Mouse (Mus musculus) MEL (cell line): ENCODE data around the gene Slc35b2. TPM values are rescaled to one million over a fixed set of nuclear protein-coding genes. Genes with fewer than 3 reads are reported as not detected.

Experiments used
- DNase-seq: peaks from one replicate; pipeline ENCODE4 v3.0.0; 2011; ENCODE audit warnings: low read depth, low spot score
- H3K27ac ChIP-seq: 2 replicates; pipeline ENCODE4 v1.5.1; 2012; ENCODE audit warnings: low read depth, mild to moderate bottlenecking, control low read depth, low read length, moderate library complexity; ENCODE audit not compliant: control insufficient read depth
- H3K27me3 ChIP-seq, 2 experiments: fragments of 150-350 bp in 1 of 2; sonication (generic) in 1 of 2; 2 replicates each; pipeline ENCODE4 v1.6.1; 2012; ENCODE audit warnings: low read length in 2 of 2, mild to moderate bottlenecking in 2 of 2, improper control_type of control experiment in 1 of 2, moderate library complexity in 1 of 2; ENCODE audit not compliant: insufficient read depth in 2 of 2, control insufficient read depth in 1 of 2
- H3K36me3 ChIP-seq, 2 experiments: 2 replicates each; pipeline ENCODE4 v1.6.1; 2012 to 2014; ENCODE audit warnings: low read length in 2 of 2, improper control_type of control experiment in 1 of 2, inconsistent platforms in 1 of 2, mild to moderate bottlenecking in 1 of 2; ENCODE audit not compliant: insufficient read depth in 2 of 2, control insufficient read depth in 1 of 2
- H3K4me1 ChIP-seq, 2 experiments: fragments of 150-350 bp in 1 of 2; sonication (generic) in 1 of 2; 2 replicates each; pipeline ENCODE4 v1.6.1; 2012; ENCODE audit warnings: low read length in 2 of 2, improper control_type of control experiment in 1 of 2, mild to moderate bottlenecking in 1 of 2; ENCODE audit not compliant: insufficient read depth in 2 of 2, control insufficient read depth in 1 of 2
- H3K4me3 ChIP-seq, 2 experiments: fragments of 150-350 bp in 1 of 2; sonication (generic) in 1 of 2; 2 replicates each; pipeline ENCODE4 v1.5.1; 2012; ENCODE audit warnings: low read depth in 2 of 2, low read length in 2 of 2, mild to moderate bottlenecking in 2 of 2, moderate library complexity in 2 of 2, control low read depth in 1 of 2, improper control_type of control experiment in 1 of 2; ENCODE audit not compliant: control insufficient read depth in 1 of 2, insufficient read depth in 1 of 2
- H3K79me2 ChIP-seq: 2 replicates; pipeline ENCODE4 v1.6.1; 2012; ENCODE audit warnings: mild to moderate bottlenecking, low read length, moderate library complexity; ENCODE audit not compliant: control insufficient read depth, poor library complexity, insufficient read depth
- H3K9ac ChIP-seq: 2 replicates; pipeline ENCODE4 v1.6.1; 2012; ENCODE audit warnings: low read depth, mild to moderate bottlenecking, control low read depth, low read length, moderate library complexity; ENCODE audit not compliant: control insufficient read depth, poor library complexity, severe bottlenecking
- H3K9me3 ChIP-seq: fragments of 150-350 bp; sonication (generic); replicated peaks from 2 replicates; pipeline ENCODE4 v1.6.1; 2012; ENCODE audit warnings: mild to moderate bottlenecking, low read length, improper control_type of control experiment, moderate library complexity; ENCODE audit not compliant: insufficient read depth
- BHLHE40 ChIP-seq: IDR thresholded peaks from 2 replicates; pipeline ENCODE4 v1.6.1; 2012; ENCODE audit warnings: low read depth, mild to moderate bottlenecking, inconsistent platforms, low read length, improper control_type of control experiment, borderline replicate concordance
- CHD2 ChIP-seq: IDR thresholded peaks from 2 replicates; pipeline ENCODE4 v1.6.1; 2011; ENCODE audit warnings: low read length, improper control_type of control experiment
- E2F4 ChIP-seq: IDR thresholded peaks from 2 replicates; pipeline ENCODE4 v1.6.1; 2011; ENCODE audit warnings: low read depth, low read length, improper control_type of control experiment, borderline replicate concordance
- ELF1 ChIP-seq: IDR thresholded peaks from 2 replicates; pipeline ENCODE4 v1.6.1; 2014; ENCODE audit warnings: low read depth, mild to moderate bottlenecking, inconsistent platforms, low read length, improper control_type of control experiment, moderate library complexity
- EP300 ChIP-seq, 2 experiments: IDR thresholded peaks; 2 replicates each; pipeline ENCODE4 v1.6.1; 2011; ENCODE audit warnings: improper control_type of control experiment in 2 of 2, low read length in 2 of 2, low read depth in 1 of 2, mild to moderate bottlenecking in 1 of 2
- GABPA ChIP-seq: IDR thresholded peaks from 2 replicates; pipeline ENCODE4 v1.6.1; 2012; ENCODE audit warnings: low read depth, mild to moderate bottlenecking, inconsistent platforms, low read length, improper control_type of control experiment, moderate library complexity
- JUND ChIP-seq: IDR thresholded peaks from 2 replicates; pipeline ENCODE4 v1.6.1; 2011; ENCODE audit warnings: low read depth, mild to moderate bottlenecking, improper control_type of control experiment, low read length
- MAFK ChIP-seq: IDR thresholded peaks from 2 replicates; pipeline ENCODE4 v1.6.1; 2011; ENCODE audit warnings: low read depth, mild to moderate bottlenecking, low read length, improper control_type of control experiment, borderline replicate concordance
- MXI1 ChIP-seq: IDR thresholded peaks from 2 replicates; pipeline ENCODE4 v1.6.1; 2011; ENCODE audit warnings: mild to moderate bottlenecking, low read depth, low read length, improper control_type of control experiment
- NELFE ChIP-seq: IDR thresholded peaks from 2 replicates; pipeline ENCODE4 v1.6.1; 2011; ENCODE audit warnings: low read depth, low read length, improper control_type of control experiment
- POLR2A ChIP-seq, 2 experiments: IDR thresholded peaks; 2 replicates each; pipeline ENCODE4 v1.6.1; 2011 to 2012; ENCODE audit warnings: low read length in 2 of 2, mild to moderate bottlenecking in 2 of 2, control low read depth in 1 of 2, improper control_type of control experiment in 1 of 2, low read depth in 1 of 2, moderate library complexity in 1 of 2; ENCODE audit not compliant: control insufficient read depth in 1 of 2, insufficient read depth in 1 of 2, poor library complexity in 1 of 2
- RAD21 ChIP-seq: IDR thresholded peaks from 2 replicates; pipeline ENCODE4 v1.6.1; 2011; ENCODE audit warnings: mild to moderate bottlenecking, low read depth, low read length, improper control_type of control experiment
- RCOR1 ChIP-seq: IDR thresholded peaks from 2 replicates; pipeline ENCODE4 v1.6.1; 2012; ENCODE audit warnings: low read depth, mild to moderate bottlenecking, inconsistent platforms, low read length, improper control_type of control experiment
- TAL1 ChIP-seq: IDR thresholded peaks from 2 replicates; pipeline ENCODE4 v1.6.1; 2012; ENCODE audit warnings: mild to moderate bottlenecking, inconsistent platforms, low read length, moderate library complexity, mixed read lengths
- TCF12 ChIP-seq: IDR thresholded peaks from 2 replicates; pipeline ENCODE4 v1.6.1; 2014; ENCODE audit warnings: low read depth, mild to moderate bottlenecking, inconsistent platforms, low read length, improper control_type of control experiment, moderate library complexity
- UBTF ChIP-seq: IDR thresholded peaks from 2 replicates; pipeline ENCODE4 v1.6.1; 2012; ENCODE audit warnings: low read depth, mild to moderate bottlenecking, inconsistent platforms, low read length, improper control_type of control experiment, moderate library complexity, borderline replicate concordance; ENCODE audit not compliant: insufficient read depth
- USF1 ChIP-seq: IDR thresholded peaks from 2 replicates; pipeline ENCODE4 v1.6.1; 2014; ENCODE audit warnings: low read depth, mild to moderate bottlenecking, inconsistent platforms, low read length, improper control_type of control experiment, moderate library complexity
- USF2 ChIP-seq, 2 experiments: IDR thresholded peaks; 2 replicates each; pipeline ENCODE4 v1.6.1; 2011 to 2012; ENCODE audit warnings: improper control_type of control experiment in 2 of 2, low read length in 2 of 2, borderline replicate concordance in 1 of 2, inconsistent platforms in 1 of 2, low read depth in 1 of 2, mild to moderate bottlenecking in 1 of 2; ENCODE audit not compliant: insufficient read depth in 1 of 2
- ZMIZ1 ChIP-seq: IDR thresholded peaks from 2 replicates; pipeline ENCODE4 v1.6.1; 2012; ENCODE audit warnings: low read depth, mild to moderate bottlenecking, inconsistent platforms, low read length, improper control_type of control experiment, moderate library complexity
- polyA plus RNA-seq, 2 experiments: library from polyadenylated mRNA; stranded (reverse) in 1 of 2; unstranded in 1 of 2; fragments of >175 nt in 1 of 2; fragments of >200 nt in 1 of 2; gene quantifications; 2 replicates each; pipeline versions ENCODE4 v1.2.1 to v1.2.4; 2012; ENCODE audit warnings: low replicate concordance in 2 of 2, low read depth in 1 of 2; ENCODE audit not compliant: insufficient read length in 2 of 2, insufficient read depth in 1 of 2, missing spikeins in 1 of 2
- total RNA-seq: library from RNA; depleted of rRNA; stranded (reverse); fragments of 300-350 nt; gene quantifications from 2 replicates; pipeline ENCODE4 v1.2.3, GENCODE M21; 2012

Gene Slc35b2
- total and polyA plus RNA-seq, 3 experiments: 81.7 to 111 TPM; not detected in 1

GRCm38 (mm10) chr17:45538394-45538793 lies 25.3 kb upstream of the Slc35b2 start:
- Histone ChIP-seq H3K4me1 (no peaks in the 10 kb centered on the region), H3K9me3 (no peaks in the 10 kb centered on the region), H3K4me3 (no peak overlapping the region), H3K79me2 (no peaks in the 10 kb centered on the region), H3K36me3 (no peaks in the 10 kb centered on the region), H3K27ac (no peak overlapping the region), H3K27me3 (peaks cover 5 to 10% of the 10 kb centered on the region in 2 experiments; a peak in 3 of 4 replicates), H3K9ac (no peak overlapping the region)
- no peak for TF ChIP-seq ELF1
- no peak for TF ChIP-seq E2F4
- TF ChIP-seq RAD21: no peak
- no peak for TF ChIP-seq ZMIZ1
- TF ChIP-seq EP300 (IDR thresholded peaks at IDR 0.05; ENCODE audit: low read depth in 1 of 2, low read length in 2 of 2): no peak
- DNase-seq: no peak

DNA sequence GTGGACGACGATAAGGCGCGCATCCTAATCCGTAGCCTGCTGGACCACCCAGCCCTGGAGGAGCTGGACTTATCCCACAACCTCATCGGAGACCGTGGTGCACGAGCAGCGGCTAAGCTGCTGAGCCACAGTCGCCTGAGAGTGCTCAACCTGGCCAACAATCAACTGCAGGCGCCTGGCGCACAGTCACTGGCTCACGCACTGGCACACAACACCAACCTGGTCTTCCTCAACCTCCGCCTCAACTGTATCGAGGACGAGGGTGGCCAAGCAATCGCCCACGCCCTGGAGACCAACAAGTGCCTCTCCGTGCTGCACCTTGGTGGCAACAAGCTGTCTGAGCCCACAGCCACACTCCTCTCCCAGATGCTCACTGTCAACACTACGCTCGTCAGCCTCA lies 24.0 kb upstream of the Slc35b2 start:
- no peak for DNase-seq
- no peak overlapping the region for H3K9ac ChIP-seq
- TF ChIP-seq MXI1 (no peak), GABPA (no peak), CHD2 (no peak), POLR2A (IDR thresholded peaks at IDR 0.05; ENCODE audit: control insufficient read depth in 1 of 2, insufficient read depth in 1 of 2, low read depth in 1 of 2, low read length in 2 of 2, poor library complexity in 1 of 2) (no peak), ZMIZ1 (no peak), TCF12 (no peak)
- H3K4me1 ChIP-seq: no peaks in the 10 kb centered on the region
- no peaks in the 10 kb centered on the region for H3K36me3 ChIP-seq
- H3K9me3 ChIP-seq: no peaks in the 10 kb centered on the region
- H3K27ac ChIP-seq: no peak overlapping the region
- no peak overlapping the region for H3K4me3 ChIP-seq
- H3K79me2 ChIP-seq: no peaks in the 10 kb centered on the region
- peaks cover 5 to 10% of the 10 kb centered on the region in 2 experiments; a peak in 3 of 4 replicates for H3K27me3 ChIP-seq

- DNase-seq: no peak
- no peaks in the 10 kb centered on the region for H3K4me1 ChIP-seq
- no peaks in the 10 kb centered on the region for H3K36me3 ChIP-seq
- TF ChIP-seq RCOR1 (no peak), E2F4 (no peak), USF1 (no peak), MAFK (no peak), TCF12 (no peak), RAD21 (no peak), BHLHE40 (no peak), JUND (no peak), NELFE (no peak), UBTF (no peak), TAL1 (no peak), CHD2 (no peak), USF2 (IDR thresholded peaks at IDR 0.05; ENCODE audit: borderline replicate concordance in 1 of 2, insufficient read depth in 1 of 2, low read depth in 1 of 2, low read length in 2 of 2) (no peak), MXI1 (no peak)
- TF ChIP-seq, all 39 proteins: peak for 0
- Histone ChIP-seq H3K9ac (no peak overlapping the region), H3K4me3 (no peak overlapping the region), H3K9me3 (no peaks in the 10 kb centered on the region), H3K27me3 (peaks cover 2 to 7% of the 10 kb centered on the region in 2 experiments; a peak in 3 of 4 replicates), H3K27ac (no peak overlapping the region), H3K79me2 (no peaks in the 10 kb centered on the region)
Observed at GRCm38 (mm10) chr17:45542129-45542528, 21.5 kb upstream of the Slc35b2 start.
